Mouse (Mus musculus): ENCODE measurements around the gene Cacna1c. TPM values are rescaled to one million over a fixed set of nuclear protein-coding genes. Genes with fewer than 3 reads are reported as not detected.

Cacna1c gene
- polyA plus RNA-seq, 2 experiments = 8.9 to 29.0 TPM

GRCm38 (mm10) chr6:119037815-119038214 is 158.4 kb downstream of the Cacna1c start:
- H3K9me3 ChIP-seq (ENCODE audit: control insufficient read depth, low read length) = no peaks in the 10 kb centered on the region
- H3K36me3 ChIP-seq (ENCODE audit: control insufficient read depth, insufficient read depth, low read length) = no peaks in the 10 kb centered on the region
- DNase-seq (ENCODE audit: low spot score) = peak; percentile 56
- H3K9ac ChIP-seq (ENCODE audit: low read depth, low read length, severe bottlenecking) = no peak overlapping the region
- no peak for ATAC-seq (ENCODE audit: low FRiP score, low read depth)
- H3K27me3 ChIP-seq (ENCODE audit: control insufficient read depth, insufficient read depth, low read length) = no peaks in the 10 kb centered on the region
- no peak for TF ChIP-seq POLR2A (IDR thresholded peaks at IDR 0.05; ENCODE audit: borderline replicate concordance, extremely low read depth, insufficient read depth, insufficient read length)
- no peak overlapping the region for H3K27ac ChIP-seq (replicated peaks; ENCODE audit: low read depth, low read length)
- 70% methylated on average over 6 of the region's 6 CpGs for WGBS
- H3K4me1 ChIP-seq (ENCODE audit: control insufficient read depth, insufficient read depth, low read length) = peaks cover 8% of the 10 kb centered on the region
- no peak overlapping the region for H3K4me2 ChIP-seq (replicated peaks; ENCODE audit: low read depth, low read length, severe bottlenecking)
- no peak overlapping the region for H3K4me3 ChIP-seq (replicated peaks; ENCODE audit: low read length)

- no peaks in the 10 kb centered on the region for H3K9me3 ChIP-seq (ENCODE audit: control insufficient read depth, low read length)
- no peak overlapping the region for H3K27ac ChIP-seq (replicated peaks; ENCODE audit: low read depth, low read length)
- H3K36me3 ChIP-seq (ENCODE audit: control insufficient read depth, insufficient read depth, low read length) = no peaks in the 10 kb centered on the region
- peaks cover 8% of the 10 kb centered on the region for H3K4me1 ChIP-seq (ENCODE audit: control insufficient read depth, insufficient read depth, low read length)
- WGBS = 69% methylated on average over 2 of the region's 2 CpGs
- H3K9ac ChIP-seq (ENCODE audit: low read depth, low read length, severe bottlenecking) = no peak overlapping the region
- no peak overlapping the region for H3K4me2 ChIP-seq (replicated peaks; ENCODE audit: low read depth, low read length, severe bottlenecking)
- no peak overlapping the region for H3K4me3 ChIP-seq (replicated peaks; ENCODE audit: low read length)
- H3K27me3 ChIP-seq (ENCODE audit: control insufficient read depth, insufficient read depth, low read length) = no peaks in the 10 kb centered on the region
- DNase-seq (ENCODE audit: low spot score) = no peak
- no peak for TF ChIP-seq POLR2A (IDR thresholded peaks at IDR 0.05; ENCODE audit: borderline replicate concordance, extremely low read depth, insufficient read depth, insufficient read length)
- no peak for ATAC-seq (ENCODE audit: low FRiP score, low read depth)
Observed at GRCm38 (mm10) chr6:119037047-119037446, 159.2 kb downstream of the Cacna1c start.

DNA sequence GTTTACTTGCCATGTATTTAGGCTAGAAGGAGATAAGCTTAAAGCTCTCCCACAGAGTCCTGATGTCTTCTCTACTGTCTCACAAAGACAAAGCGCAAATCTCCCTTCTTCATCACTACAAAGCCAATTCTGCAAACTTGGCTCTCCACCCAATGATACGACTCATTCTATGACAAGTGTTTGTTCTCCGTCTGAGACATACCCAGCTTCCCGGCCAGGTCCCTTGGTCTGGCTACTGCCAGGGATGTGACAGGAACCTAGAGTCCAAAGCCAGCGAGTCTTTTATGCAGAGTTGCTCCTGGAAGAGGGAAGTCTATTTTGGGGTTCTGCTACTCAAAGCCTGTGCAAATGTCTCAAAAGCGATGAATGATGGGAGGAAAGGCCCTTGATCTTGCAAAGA is 160.9 kb downstream of the Cacna1c start:
- WGBS = 89% methylated on average over 6 of the region's 6 CpGs
- Histone ChIP-seq H3K27ac (replicated peaks; ENCODE audit: low read depth, low read length) (no peak overlapping the region), H3K4me3 (replicated peaks; ENCODE audit: low read length) (no peak overlapping the region), H3K4me1 (ENCODE audit: control insufficient read depth, insufficient read depth, low read length) (peaks cover 4% of the 10 kb centered on the region), H3K36me3 (ENCODE audit: control insufficient read depth, insufficient read depth, low read length) (no peaks in the 10 kb centered on the region), H3K27me3 (ENCODE audit: control insufficient read depth, insufficient read depth, low read length) (no peaks in the 10 kb centered on the region), H3K9me3 (ENCODE audit: control insufficient read depth, low read length) (no peaks in the 10 kb centered on the region), H3K9ac (ENCODE audit: low read depth, low read length, severe bottlenecking) (no peak overlapping the region), H3K4me2 (replicated peaks; ENCODE audit: low read depth, low read length, severe bottlenecking) (no peak overlapping the region)
- no peak for TF ChIP-seq POLR2A (IDR thresholded peaks at IDR 0.05; ENCODE audit: borderline replicate concordance, extremely low read depth, insufficient read depth, insufficient read length)
- ATAC-seq (ENCODE audit: low FRiP score, low read depth) = no peak
- DNase-seq (ENCODE audit: low spot score) = no peak

DNA sequence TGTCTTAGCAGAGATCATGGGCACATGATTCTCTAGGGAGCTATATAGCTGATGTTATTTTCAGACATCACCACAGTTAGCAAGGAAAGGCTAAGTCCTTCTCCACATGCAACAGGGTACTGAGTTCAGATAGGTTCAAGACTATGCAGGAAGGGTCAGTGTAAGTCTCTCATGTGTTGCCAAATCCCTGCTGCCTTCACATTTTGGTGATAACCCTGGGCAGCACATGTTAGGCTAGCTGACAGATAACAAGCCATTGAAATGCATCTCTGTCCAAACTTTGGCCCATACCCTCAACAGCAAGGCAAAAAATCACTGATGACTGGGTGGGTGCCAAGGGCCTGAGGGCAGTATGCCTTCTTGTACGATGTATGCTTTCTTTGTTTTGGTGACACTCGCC is 161.3 kb downstream of the Cacna1c start:
- no peak for ATAC-seq (ENCODE audit: low FRiP score, low read depth)
- no peak overlapping the region for H3K4me2 ChIP-seq (replicated peaks; ENCODE audit: low read depth, low read length, severe bottlenecking)
- H3K9ac ChIP-seq (ENCODE audit: low read depth, low read length, severe bottlenecking) = no peak overlapping the region
- H3K27me3 ChIP-seq (ENCODE audit: control insufficient read depth, insufficient read depth, low read length) = no peaks in the 10 kb centered on the region
- no peak overlapping the region for H3K4me3 ChIP-seq (replicated peaks; ENCODE audit: low read length)
- no peaks in the 10 kb centered on the region for H3K9me3 ChIP-seq (ENCODE audit: control insufficient read depth, low read length)
- H3K36me3 ChIP-seq (ENCODE audit: control insufficient read depth, insufficient read depth, low read length) = no peaks in the 10 kb centered on the region
- peaks cover 4% of the 10 kb centered on the region for H3K4me1 ChIP-seq (ENCODE audit: control insufficient read depth, insufficient read depth, low read length)
- no peak for TF ChIP-seq POLR2A (IDR thresholded peaks at IDR 0.05; ENCODE audit: borderline replicate concordance, extremely low read depth, insufficient read depth, insufficient read length)
- WGBS = 91% methylated on average over 2 of the region's 2 CpGs
- no peak for DNase-seq (ENCODE audit: low spot score)
- H3K27ac ChIP-seq (replicated peaks; ENCODE audit: low read depth, low read length) = no peak overlapping the region

- WGBS = 71% methylated on average over 6 of the region's 6 CpGs
- H3K4me3 ChIP-seq (replicated peaks; ENCODE audit: low read length) = no peak overlapping the region
- H3K4me1 ChIP-seq (ENCODE audit: control insufficient read depth, insufficient read depth, low read length) = peaks cover 6% of the 10 kb centered on the region; the same call in 1 of the 2 replicates
- no peak overlapping the region for H3K9ac ChIP-seq (ENCODE audit: low read depth, low read length, severe bottlenecking)
- no peaks in the 10 kb centered on the region for H3K36me3 ChIP-seq (ENCODE audit: control insufficient read depth, insufficient read depth, low read length)
- TF ChIP-seq POLR2A (IDR thresholded peaks at IDR 0.05; ENCODE audit: borderline replicate concordance, extremely low read depth, insufficient read depth, insufficient read length) = no peak
- no peaks in the 10 kb centered on the region for H3K9me3 ChIP-seq (ENCODE audit: control insufficient read depth, low read length)
- H3K4me2 ChIP-seq (replicated peaks; ENCODE audit: low read depth, low read length, severe bottlenecking) = no peak overlapping the region
- DNase-seq (ENCODE audit: low spot score) = no peak
- H3K27ac ChIP-seq (replicated peaks; ENCODE audit: low read depth, low read length) = no peak overlapping the region
- ATAC-seq (ENCODE audit: low FRiP score, low read depth) = no peak
- no peaks in the 10 kb centered on the region for H3K27me3 ChIP-seq (ENCODE audit: control insufficient read depth, insufficient read depth, low read length)
Observed at GRCm38 (mm10) chr6:119027880-119028279, 168.3 kb downstream of the Cacna1c start.

DNA sequence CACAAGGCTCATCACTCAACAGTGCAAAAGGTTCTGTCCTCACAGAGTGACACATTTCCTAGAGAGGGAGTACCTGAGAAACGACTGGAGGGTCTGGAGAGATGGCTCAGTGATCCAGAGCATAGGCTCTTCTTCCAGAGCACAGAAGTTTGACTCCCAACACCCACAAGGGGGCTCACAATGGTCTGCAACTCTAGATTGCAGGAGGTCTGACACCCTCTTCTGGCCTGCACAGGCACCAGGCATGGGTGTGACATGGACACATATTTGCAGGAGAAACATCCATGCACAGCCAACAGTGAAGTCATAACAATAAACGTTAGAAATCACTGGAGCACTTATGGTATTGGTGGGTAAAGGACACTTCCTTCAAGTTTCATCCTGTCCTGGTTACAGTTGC is 173.4 kb downstream of the Cacna1c start:
- 50% methylated on average over 2 of the region's 2 CpGs for WGBS
- no peak for TF ChIP-seq POLR2A (IDR thresholded peaks at IDR 0.05; ENCODE audit: borderline replicate concordance, extremely low read depth, insufficient read depth, insufficient read length)
- Histone ChIP-seq H3K9me3 (ENCODE audit: control insufficient read depth, low read length) (no peaks in the 10 kb centered on the region), H3K4me3 (replicated peaks; ENCODE audit: low read length) (no peak overlapping the region), H3K4me1 (ENCODE audit: control insufficient read depth, insufficient read depth, low read length) (peaks cover 21% of the 10 kb centered on the region), H3K9ac (ENCODE audit: low read depth, low read length, severe bottlenecking) (no peak overlapping the region), H3K27ac (replicated peaks; ENCODE audit: low read depth, low read length) (no peak overlapping the region), H3K27me3 (ENCODE audit: control insufficient read depth, insufficient read depth, low read length) (no peaks in the 10 kb centered on the region), H3K4me2 (replicated peaks; ENCODE audit: low read depth, low read length, severe bottlenecking) (no peak overlapping the region), H3K36me3 (ENCODE audit: control insufficient read depth, insufficient read depth, low read length) (no peaks in the 10 kb centered on the region)
- DNase-seq (ENCODE audit: low spot score) = no peak
- ATAC-seq (ENCODE audit: low FRiP score, low read depth) = no peak

Data from limb, embryonic 14.5 days (tissue).